Mouse (Mus musculus) brain, embryonic 14.5 days (tissue): ENCODE data around the gene Zbtb20. TPM values are rescaled to one million over a fixed set of nuclear protein-coding genes. Genes with fewer than 3 reads are reported as not detected.
A peak's percentile ranks its signal among the peaks of the same experiment; 100 is the strongest.

Source experiments
- DNase-seq: peaks from one replicate; pipeline ENCODE4 v3.0.0-alpha.2; 2011; ENCODE audit warnings: low read depth
- CTCF ChIP-seq: fragments of 200-500 bp; IDR thresholded peaks from 2 replicates; pipeline ENCODE4 v1.5.1; 2012; ENCODE audit warnings: inconsistent platforms, mild to moderate bottlenecking, moderate library complexity, borderline replicate concordance; ENCODE audit not compliant: insufficient read depth, insufficient read length; ENCODE audit errors: extremely low read depth
- POLR2A ChIP-seq: fragments of 200-500 bp; IDR thresholded peaks from 2 replicates; pipeline ENCODE4 v1.6.1; 2012; ENCODE audit warnings: mild to moderate bottlenecking, inconsistent platforms, borderline replicate concordance; ENCODE audit not compliant: poor library complexity, insufficient read depth, insufficient read length, severe bottlenecking; ENCODE audit errors: extremely low read depth
- polyA plus RNA-seq: library from polyadenylated mRNA; depleted of rRNA; stranded (reverse); fragments of >200 nt; gene quantifications from 2 replicates; pipeline ENCODE4 v1.2.3, GENCODE M21; 2012

The Zbtb20 gene
- polyA plus RNA-seq, 1 experiment = 18.0 TPM

- TF ChIP-seq POLR2A = no peak
- no peak for TF ChIP-seq CTCF
These were observed 627.4 kb downstream of the Zbtb20 start for GRCm38 (mm10) chr16:43503010-43503635.

GRCm38 (mm10) chr16:43503636-43504010 is 627.9 kb downstream of the Zbtb20 start:
- no peak for TF ChIP-seq CTCF
- TF ChIP-seq POLR2A = peak; percentile 32; the same call in 1 of the 2 replicates
- DNase-seq = peak; percentile 85

More at GRCm38 (mm10) chr16:43503010-43503635, 627.4 kb downstream of the Zbtb20 start:
- DNase-seq = peak; percentile 96

GRCm38 (mm10) chr16:43504151-43504550 is 628.5 kb downstream of the Zbtb20 start:
- no peak for TF ChIP-seq POLR2A
- TF ChIP-seq CTCF = no peak
- DNase-seq = peak; percentile 98

- no peak for DNase-seq
- no peak for TF ChIP-seq CTCF
- no peak for TF ChIP-seq POLR2A
These were observed 628.9 kb downstream of the Zbtb20 start for GRCm38 (mm10) chr16:43504556-43504955.

GRCm38 (mm10) chr16:43505314-43505950 is 629.8 kb downstream of the Zbtb20 start:
- DNase-seq = peak; percentile 82
- no peak for TF ChIP-seq CTCF
- TF ChIP-seq POLR2A = no peak

- DNase-seq = peak; percentile 76
- TF ChIP-seq CTCF (no peak), POLR2A (peak; percentile 7; the same call in 1 of the 2 replicates)
These were observed 630.6 kb downstream of the Zbtb20 start for GRCm38 (mm10) chr16:43506189-43506751.

GRCm38 (mm10) chr16:43506771-43507405 is 631.2 kb downstream of the Zbtb20 start:
- peak; percentile 80 for DNase-seq
- TF ChIP-seq POLR2A (no peak), CTCF (no peak)

GRCm38 (mm10) chr16:43508166-43508998 is 632.7 kb downstream of the Zbtb20 start:
- no peak for TF ChIP-seq POLR2A
- no peak for TF ChIP-seq CTCF

GRCm38 (mm10) chr16:43510516-43510915 is 634.8 kb downstream of the Zbtb20 start:
- TF ChIP-seq CTCF (no peak), POLR2A (no peak)
- DNase-seq = peak; percentile 84

More at GRCm38 (mm10) chr16:43508166-43508998, 632.7 kb downstream of the Zbtb20 start:
- peak; percentile 71 for DNase-seq

- no peak for TF ChIP-seq POLR2A
- no peak for TF ChIP-seq CTCF
These were observed 635.9 kb downstream of the Zbtb20 start for GRCm38 (mm10) chr16:43511531-43511930.

GRCm38 (mm10) chr16:43513933-43514332 is 638.3 kb downstream of the Zbtb20 start:
- no peak for DNase-seq
- TF ChIP-seq CTCF = no peak
- no peak for TF ChIP-seq POLR2A

More at GRCm38 (mm10) chr16:43511531-43511930, 635.9 kb downstream of the Zbtb20 start:
- DNase-seq = peak; percentile 80

GRCm38 (mm10) chr16:43515538-43515937 is 639.9 kb downstream of the Zbtb20 start:
- DNase-seq = no peak
- TF ChIP-seq POLR2A = no peak
- no peak for TF ChIP-seq CTCF
